Mouse (Mus musculus) neutrophil, adult 5-6 weeks (primary cell): ENCODE measurements at regions not wholly inside any gene's neighbourhood (a gene's known extent, or its start where the extent isn't known, plus 50 kb on each side); places are given as distances from the start of the nearest gene placed in this dataset.

ENCODE experiments used
- ATAC-seq: fragments of 151-379, 151-347 bp; 2 replicates; pipeline ENCODE4 v1.8.0; 2017; ENCODE audit warnings: mild to moderate bottlenecking, moderate TSS enrichment; ENCODE audit not compliant: insufficient number of reproducible peaks, poor library complexity, low FRiP score, severe bottlenecking; ENCODE audit errors: extremely low read depth

- no peak for ATAC-seq
These were observed 102.0 kb upstream of the Far2 start for GRCm38 (mm10) chr6:147944940-147945676.

GRCm38 (mm10) chr6:147947997-147948396 lies 99.1 kb upstream of the Far2 start:
- no peak for ATAC-seq

GRCm38 (mm10) chr6:147951642-147952041 lies 95.4 kb upstream of the Far2 start:
- no peak for ATAC-seq

GRCm38 (mm10) chr6:147953058-147953679 lies 93.9 kb upstream of the Far2 start:
- ATAC-seq, result no peak

GRCm38 (mm10) chr6:147953753-147954152 lies 93.3 kb upstream of the Far2 start:
- ATAC-seq, result no peak

- ATAC-seq, result no peak
These were observed 92.8 kb upstream of the Far2 start for GRCm38 (mm10) chr6:147954253-147954652.

GRCm38 (mm10) chr6:147954967-147955830 lies 91.9 kb upstream of the Far2 start:
- ATAC-seq, result no peak

- no peak for ATAC-seq
These were observed 82.3 kb upstream of the Far2 start for GRCm38 (mm10) chr6:147964739-147965138.

- no peak for ATAC-seq
These were observed 76.9 kb upstream of the Far2 start for GRCm38 (mm10) chr6:147970162-147970608.

GRCm38 (mm10) chr6:147972552-147972951 lies 74.5 kb upstream of the Far2 start:
- no peak for ATAC-seq

- ATAC-seq, result no peak
These were observed 74.0 kb upstream of the Far2 start for GRCm38 (mm10) chr6:147973059-147973458.

- ATAC-seq, result no peak
These were observed 71.1 kb upstream of the Far2 start for GRCm38 (mm10) chr6:147975917-147976316.

- ATAC-seq, result no peak
These were observed 57.7 kb upstream of the Far2 start for GRCm38 (mm10) chr6:147989381-147989780.
